Mouse (Mus musculus) neural tube, embryonic 10.5 days (tissue): ENCODE data around the gene Prkrip1.
"Not testable (repeated sequence)": the region's sequence is repeated elsewhere in the genome, so short reads cannot be mapped to it uniquely, and the experiment has no call there.

Experiments used
- DNase-seq: peaks from one replicate; pipeline ENCODE4 v3.0.0-alpha.2; 2017; ENCODE audit warnings: low spot score; ENCODE audit errors: extremely low spot score

Prkrip1 gene

GRCm38 (mm10) chr5:136163807-136164474, 34.8 kb downstream of the Prkrip1 start:
- DNase-seq: no peak

- not testable (repeated sequence) for DNase-seq
These were observed 38.7 kb downstream of the Prkrip1 start for GRCm38 (mm10) chr5:136160084-136160483.

GRCm38 (mm10) chr5:136155399-136155798, 43.4 kb downstream of the Prkrip1 start:
- DNase-seq: no peak

- no peak for DNase-seq
These were observed 46.4 kb downstream of the Prkrip1 start for GRCm38 (mm10) chr5:136152365-136152764.

- DNase-seq: not testable (repeated sequence)
These were observed 49.6 kb downstream of the Prkrip1 start for GRCm38 (mm10) chr5:136149134-136149576.

GRCm38 (mm10) chr5:136147704-136148103, 51.1 kb downstream of the Prkrip1 start:
- DNase-seq: no peak

- no peak for DNase-seq
These were observed 51.8 kb downstream of the Prkrip1 start for GRCm38 (mm10) chr5:136146936-136147335.

- no peak for DNase-seq
These were observed 53.9 kb downstream of the Prkrip1 start for GRCm38 (mm10) chr5:136144606-136145430.

- no peak for DNase-seq
These were observed 55.5 kb downstream of the Prkrip1 start for GRCm38 (mm10) chr5:136143161-136143755.

GRCm38 (mm10) chr5:136142746-136143145, 56.0 kb downstream of the Prkrip1 start:
- no peak for DNase-seq

GRCm38 (mm10) chr5:136140057-136140482, 58.7 kb downstream of the Prkrip1 start:
- no peak for DNase-seq

- no peak for DNase-seq
These were observed 59.4 kb downstream of the Prkrip1 start for GRCm38 (mm10) chr5:136139393-136139792.

- peak; percentile 41 for DNase-seq
These were observed 61.0 kb downstream of the Prkrip1 start for GRCm38 (mm10) chr5:136137658-136138274.

- DNase-seq: no peak
These were observed 62.3 kb downstream of the Prkrip1 start for GRCm38 (mm10) chr5:136136292-136136990.

GRCm38 (mm10) chr5:136135571-136136291, 63.0 kb downstream of the Prkrip1 start, which contains the start of the genes Lrwd1 and Alkbh4:
TSS of gene Lrwd1 (minus strand) at chr5:136136074.
TSS of gene Alkbh4 (plus strand) at chr5:136136146.
- peak; percentile 95 for DNase-seq
